Mouse (Mus musculus): Measurements from ENCODE around the gene Dusp6. TPM values are rescaled to one million over a fixed set of nuclear protein-coding genes. Genes with fewer than 3 reads are reported as not detected.

Gene Dusp6
- total RNA-seq, 2 experiments from 2014 or later: 83.1 to 84.7 TPM

Other genes starting within 250 kb of the Dusp6 start
- 1 to 10 TPM; 6.9 to 9.0 TPM for gene Poc1b, start 156.2 kb upstream of the Dusp6 start, total RNA-seq (2021)
- 1 to 10 TPM; 3.6 to 4.0 TPM for gene Galnt4, start 155.1 kb upstream of the Dusp6 start, total RNA-seq (2021)
- not detected for gene Phxr2, start 136.9 kb upstream of the Dusp6 start, total RNA-seq (2021)